8 mouse cellular contexts compared by ENCODE assay signal in genomic region chr11:120437857-120438385, GRCm38 (mm10). TPM values are rescaled to one million over a fixed set of nuclear protein-coding genes. Genes with fewer than 3 reads are reported as not detected.
DNase-seq lines count a peak whose midpoint lies in the region; ATAC-seq and TF ChIP-seq lines count a peak whose summit lies in the region.

No protein-coding gene starts in this region.

- H3K4me2 ChIP-seq in embryonic facial prominence, embryonic 12.5 days (replicated peaks) = peak overlapping the region; percentile 72
- H3K4me2 ChIP-seq in intestine, embryonic 15.5 days (replicated peaks) = peak overlapping the region; percentile 80
- peak overlapping the region; percentile 90 for H3K4me2 ChIP-seq in neural tube, embryonic 12.5 days (replicated peaks)

- peak; percentile 64 for DNase-seq in liver, adult 2 months (ENCODE audit: extremely low read depth, low read depth, low spot score)
- DNase-seq in liver = no peak
- no peak for DNase-seq in urinary bladder, postnatal 4 days (ENCODE audit: low spot score in 2 of 2)
- no peak for DNase-seq in urinary bladder, postnatal 36 days (ENCODE audit: low spot score in 2 of 2)
- DNase-seq in layer of hippocampus, postnatal 14 days (ENCODE audit: low spot score in 2 of 2) = no peak

- H3K4me3 ChIP-seq in liver, adult 2 months (ENCODE audit: insufficient read depth, low read depth, low read length) = peak overlapping the region; percentile 96
- peak overlapping the region; percentile 87 for H3K4me3 ChIP-seq in embryonic facial prominence, embryonic 12.5 days
- H3K4me3 ChIP-seq in intestine, embryonic 15.5 days (replicated peaks) = peak overlapping the region; percentile 100
- H3K4me3 ChIP-seq in neural tube, embryonic 12.5 days = peak overlapping the region; percentile 99

- H3K9me3 ChIP-seq in embryonic facial prominence, embryonic 12.5 days = no peaks in the 10 kb centered on the region
- no peaks in the 10 kb centered on the region for H3K9me3 ChIP-seq in intestine, embryonic 15.5 days
- no peaks in the 10 kb centered on the region for H3K9me3 ChIP-seq in neural tube, embryonic 12.5 days

- no peak for TF ChIP-seq POLR2A in liver, adult 2 months (IDR thresholded peaks at IDR 0.05; ENCODE audit: extremely low read depth, insufficient read depth, low read length)

- TF ChIP-seq CTCF in liver, adult 2 months (IDR thresholded peaks at IDR 0.05; ENCODE audit: low read depth, low read length) = no peak

- no peak for ATAC-seq in embryonic facial prominence, embryonic 12.5 days (ENCODE audit: insufficient number of reproducible peaks, insufficient read depth, low FRiP score, low TSS enrichment)
- no peak for ATAC-seq in intestine, embryonic 15.5 days
- no peak for ATAC-seq in neural tube, embryonic 12.5 days (ENCODE audit: low FRiP score, low read depth)

- peaks cover 34% of the 10 kb centered on the region; the same call in 1 of the 2 replicates for H3K79me2 ChIP-seq in liver, adult 2 months (ENCODE audit: control insufficient read depth, insufficient read depth, low read length)

- H3K4me1 ChIP-seq in liver, adult 2 months (ENCODE audit: control insufficient read depth, insufficient read depth, low read length) = peaks cover 19% of the 10 kb centered on the region
- H3K4me1 ChIP-seq in embryonic facial prominence, embryonic 12.5 days = peaks cover 11% of the 10 kb centered on the region
- H3K4me1 ChIP-seq in intestine, embryonic 15.5 days (replicated peaks) = peaks cover 4% of the 10 kb centered on the region
- H3K4me1 ChIP-seq in neural tube, embryonic 12.5 days = peaks cover 13% of the 10 kb centered on the region

- WGBS in liver, adult 2 months = 23% methylated on average over 12 of the region's 12 CpGs
- 29% methylated on average over 12 of the region's 12 CpGs for WGBS in embryonic facial prominence, embryonic 12.5 days
- 23% methylated on average over 12 of the region's 12 CpGs for WGBS in intestine, embryonic 15.5 days
- 31% methylated on average over 12 of the region's 12 CpGs for WGBS in neural tube, embryonic 12.5 days

- H3K36me3 ChIP-seq in liver, adult 2 months (ENCODE audit: control insufficient read depth, insufficient read depth, low read length) = peaks cover 17% of the 10 kb centered on the region
- peaks cover 20% of the 10 kb centered on the region for H3K36me3 ChIP-seq in embryonic facial prominence, embryonic 12.5 days
- H3K36me3 ChIP-seq in intestine, embryonic 15.5 days = 0 out of 2 replicates have a peak, but pooled peaks cover 11% of the 10 kb centered on the region
- peaks cover 18% of the 10 kb centered on the region for H3K36me3 ChIP-seq in neural tube, embryonic 12.5 days

- no peaks in the 10 kb centered on the region for H3K27me3 ChIP-seq in liver, adult 2 months (ENCODE audit: control insufficient read depth, insufficient read depth, low read length)
- no peaks in the 10 kb centered on the region for H3K27me3 ChIP-seq in embryonic facial prominence, embryonic 12.5 days
- H3K27me3 ChIP-seq in intestine, embryonic 15.5 days (replicated peaks) = no peaks in the 10 kb centered on the region
- H3K27me3 ChIP-seq in neural tube, embryonic 12.5 days (replicated peaks) = no peaks in the 10 kb centered on the region

- peak overlapping the region; percentile 67 for H3K27ac ChIP-seq in liver, adult 2 months (replicated peaks; ENCODE audit: insufficient read depth, low read depth, low read length)
- no peak overlapping the region; the same call in 1 of the 2 replicates for H3K27ac ChIP-seq in embryonic facial prominence, embryonic 12.5 days
- peak overlapping the region; percentile 79; the same call in 1 of the 2 replicates for H3K27ac ChIP-seq in intestine, embryonic 15.5 days
- no peak overlapping the region for H3K27ac ChIP-seq in neural tube, embryonic 12.5 days

- H3K9ac ChIP-seq in liver, adult 2 months (ENCODE audit: low read depth, low read length) = peak overlapping the region; percentile 97
- peak overlapping the region; percentile 85 for H3K9ac ChIP-seq in embryonic facial prominence, embryonic 12.5 days
- peak overlapping the region; percentile 100 for H3K9ac ChIP-seq in intestine, embryonic 15.5 days
- H3K9ac ChIP-seq in neural tube, embryonic 12.5 days = peak overlapping the region; percentile 97

RNA-seq across cellular contexts. Expression of gene Nploc4, which starts 0.4 kb away (rescaled TPM):
- 24.6 and 37.9 TPM in 2 replicates for total RNA-seq in liver, adult 2 months (2014; rRNA removed)
- 51.5 and 58.9 TPM in 2 replicates for polyA plus RNA-seq in liver, adult 2 months (2012; rRNA removed)
- polyA plus RNA-seq in embryonic facial prominence, embryonic 12.5 days (2016; fragmentation: Nextera tagmentation; extraction: Ambion mirVana) = 48.8 and 52.9 TPM in 2 replicates
- polyA plus RNA-seq in intestine, embryonic 15.5 days (2015; fragmentation: Nextera tagmentation; extraction: Ambion mirVana) = 26.6 and 28.9 TPM in 2 replicates
- 47.2 and 54.6 TPM in 2 replicates for polyA plus RNA-seq in neural tube, embryonic 12.5 days (2016; fragmentation: Nextera tagmentation; extraction: Ambion mirVana)
- 10 to 100 TPM; 64.4 to 65.6 TPM for total RNA-seq in layer of hippocampus, postnatal 14 days (2021)

RNA-seq across cellular contexts. Expression of gene Tspan10, which starts 4.5 kb away (rescaled TPM):
- total RNA-seq in liver, adult 2 months (2014; rRNA removed) = not detected in 2 replicates
- 0.05 TPM in 2 replicates for polyA plus RNA-seq in liver, adult 2 months (2012; rRNA removed)
- polyA plus RNA-seq in embryonic facial prominence, embryonic 12.5 days (2016; fragmentation: Nextera tagmentation; extraction: Ambion mirVana) = 2.1 and 3.6 TPM in 2 replicates
- not detected in 2 replicates for polyA plus RNA-seq in intestine, embryonic 15.5 days (2015; fragmentation: Nextera tagmentation; extraction: Ambion mirVana)
- 0.15 TPM in 1 of 2 replicates, not detected in the other for polyA plus RNA-seq in neural tube, embryonic 12.5 days (2016; fragmentation: Nextera tagmentation; extraction: Ambion mirVana)
- 1 to 10 TPM in 1 of 2 experiments, not detected in 1; 1.4 TPM for total RNA-seq in layer of hippocampus, postnatal 14 days (2021)

RNA-seq across cellular contexts. Expression of gene Pde6g, which starts 15.4 kb away (rescaled TPM):
- 0.46 and 0.81 TPM in 2 replicates for total RNA-seq in liver, adult 2 months (2014; rRNA removed)
- polyA plus RNA-seq in liver, adult 2 months (2012; rRNA removed) = 0.98 and 1.8 TPM in 2 replicates
- polyA plus RNA-seq in embryonic facial prominence, embryonic 12.5 days (2016; fragmentation: Nextera tagmentation; extraction: Ambion mirVana) = 0.28 TPM in 1 of 2 replicates, not detected in the other
- 0.18 and 0.34 TPM in 2 replicates for polyA plus RNA-seq in intestine, embryonic 15.5 days (2015; fragmentation: Nextera tagmentation; extraction: Ambion mirVana)
- polyA plus RNA-seq in neural tube, embryonic 12.5 days (2016; fragmentation: Nextera tagmentation; extraction: Ambion mirVana) = 0.27 and 0.32 TPM in 2 replicates
- under 1 TPM in 1 of 2 experiments, not detected in 1; 0.43 TPM for total RNA-seq in layer of hippocampus, postnatal 14 days (2021)

RNA-seq across cellular contexts. Expression of gene Oxld1, which starts 19.9 kb away (rescaled TPM):
- total RNA-seq in liver, adult 2 months (2014; rRNA removed) = 20.7 and 28.9 TPM in 2 replicates
- 29.2 and 32.6 TPM in 2 replicates for polyA plus RNA-seq in liver, adult 2 months (2012; rRNA removed)
- polyA plus RNA-seq in embryonic facial prominence, embryonic 12.5 days (2016; fragmentation: Nextera tagmentation; extraction: Ambion mirVana) = 11.2 and 12.0 TPM in 2 replicates
- polyA plus RNA-seq in intestine, embryonic 15.5 days (2015; fragmentation: Nextera tagmentation; extraction: Ambion mirVana) = 16.4 and 18.2 TPM in 2 replicates
- 12.5 and 13.8 TPM in 2 replicates for polyA plus RNA-seq in neural tube, embryonic 12.5 days (2016; fragmentation: Nextera tagmentation; extraction: Ambion mirVana)
- 10 to 100 TPM; 14.5 to 15.9 TPM for total RNA-seq in layer of hippocampus, postnatal 14 days (2021)

RNA-seq across cellular contexts. Expression of gene Ccdc137, which starts 20.0 kb away (rescaled TPM):
- total RNA-seq in liver, adult 2 months (2014; rRNA removed) = 4.6 and 5.7 TPM in 2 replicates
- 5.8 and 8.7 TPM in 2 replicates for polyA plus RNA-seq in liver, adult 2 months (2012; rRNA removed)
- polyA plus RNA-seq in embryonic facial prominence, embryonic 12.5 days (2016; fragmentation: Nextera tagmentation; extraction: Ambion mirVana) = 41.8 and 42.2 TPM in 2 replicates
- 27.6 and 31.3 TPM in 2 replicates for polyA plus RNA-seq in intestine, embryonic 15.5 days (2015; fragmentation: Nextera tagmentation; extraction: Ambion mirVana)
- 30.9 and 34.7 TPM in 2 replicates for polyA plus RNA-seq in neural tube, embryonic 12.5 days (2016; fragmentation: Nextera tagmentation; extraction: Ambion mirVana)
- total RNA-seq in layer of hippocampus, postnatal 14 days (2021) = 10 to 100 TPM; 22.5 to 22.7 TPM

Comparison
In these comparisons a context has a peak if more than half of its experiments do, and no peak if none do; other contexts are left out.
1. H3K27ac ChIP-seq: peak in liver, adult 2 months (single experiment) and intestine, embryonic 15.5 days (single experiment); none in embryonic facial prominence, embryonic 12.5 days (single experiment) and neural tube, embryonic 12.5 days (single experiment).
2. Peak in every context shown above with its lines, with median percentiles within 50 percentile points of each other: H3K4me3 ChIP-seq, H3K9ac ChIP-seq and H3K4me2 ChIP-seq.